Mouse (Mus musculus): ENCODE data around the gene Troap. TPM values are rescaled to one million over a fixed set of nuclear protein-coding genes. Genes with fewer than 3 reads are reported as not detected.

Troap gene
- total RNA-seq, 1 experiment, result 27.8 TPM

DNA sequence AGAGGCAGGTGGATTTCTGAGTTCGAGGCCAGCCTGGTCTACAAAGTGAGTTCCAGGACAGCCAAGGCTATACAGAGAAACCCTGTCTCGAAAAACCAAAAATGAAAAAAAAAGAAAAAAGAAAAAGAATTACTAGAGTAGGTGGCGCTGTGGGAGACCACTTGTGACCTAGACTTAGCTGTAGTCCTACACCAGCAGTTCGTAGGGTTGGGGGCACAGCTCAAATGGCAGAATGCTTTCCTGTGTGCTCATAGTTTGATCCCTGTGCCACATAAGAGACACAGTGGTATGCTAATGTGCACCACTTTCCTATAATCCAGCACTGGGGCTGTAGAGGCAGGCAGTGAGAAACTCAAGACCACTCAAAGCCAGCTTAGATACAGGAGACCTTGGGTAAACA, 35.1 kb upstream of the Troap start:
- Histone ChIP-seq H3K9ac (ENCODE audit: insufficient read depth, low read depth, low read length, poor library complexity, severe bottlenecking) (no peak overlapping the region), H3K4me1 (ENCODE audit: control insufficient read depth in 2 of 2, insufficient read depth in 2 of 2, low read length in 2 of 2, poor library complexity in 1 of 2) (peaks cover 0 to 6% of the 10 kb centered on the region in 2 experiments; a peak in 1 of 4 replicates), H3K36me3 (ENCODE audit: control insufficient read depth, insufficient read depth, low read length, poor library complexity, severe bottlenecking) (peaks cover 24% of the 10 kb centered on the region), H3K4me3 (ENCODE audit: insufficient read depth in 1 of 2, low read depth in 1 of 2, low read length in 2 of 2, poor library complexity in 1 of 2, severe bottlenecking in 1 of 2) (no peak overlapping the region), H3K9me3 (ENCODE audit: control insufficient read depth, insufficient read depth, low read depth, low read length) (no peaks in the 10 kb centered on the region), H3K27ac (ENCODE audit: insufficient read depth, low read depth, low read length, poor library complexity, severe bottlenecking) (no peak overlapping the region)
- TF ChIP-seq HCFC1 (IDR thresholded peaks at IDR 0.05; ENCODE audit: borderline replicate concordance, insufficient read depth, low read length), result no peak
- TF ChIP-seq ZNF384 (IDR thresholded peaks at IDR 0.05; ENCODE audit: low read depth, low read length), result no peak
- TF ChIP-seq MAFK (IDR thresholded peaks at IDR 0.05; ENCODE audit: insufficient read depth, low read depth, low read length), result no peak
- TF ChIP-seq CHD2 (IDR thresholded peaks at IDR 0.05; ENCODE audit: low read depth, low read length), result no peak
- no peak for TF ChIP-seq ZC3H11A (IDR thresholded peaks at IDR 0.05; ENCODE audit: borderline replicate concordance, low read depth, low read length)
- no peak for DNase-seq (ENCODE audit: low read depth, low spot score)
- in situ Hi-C loops (cut with MboI; ENCODE audit: low sequenced_read_pairs in 2 of 2, unreplicated experiment in 2 of 2), result no loop called here

DNA sequence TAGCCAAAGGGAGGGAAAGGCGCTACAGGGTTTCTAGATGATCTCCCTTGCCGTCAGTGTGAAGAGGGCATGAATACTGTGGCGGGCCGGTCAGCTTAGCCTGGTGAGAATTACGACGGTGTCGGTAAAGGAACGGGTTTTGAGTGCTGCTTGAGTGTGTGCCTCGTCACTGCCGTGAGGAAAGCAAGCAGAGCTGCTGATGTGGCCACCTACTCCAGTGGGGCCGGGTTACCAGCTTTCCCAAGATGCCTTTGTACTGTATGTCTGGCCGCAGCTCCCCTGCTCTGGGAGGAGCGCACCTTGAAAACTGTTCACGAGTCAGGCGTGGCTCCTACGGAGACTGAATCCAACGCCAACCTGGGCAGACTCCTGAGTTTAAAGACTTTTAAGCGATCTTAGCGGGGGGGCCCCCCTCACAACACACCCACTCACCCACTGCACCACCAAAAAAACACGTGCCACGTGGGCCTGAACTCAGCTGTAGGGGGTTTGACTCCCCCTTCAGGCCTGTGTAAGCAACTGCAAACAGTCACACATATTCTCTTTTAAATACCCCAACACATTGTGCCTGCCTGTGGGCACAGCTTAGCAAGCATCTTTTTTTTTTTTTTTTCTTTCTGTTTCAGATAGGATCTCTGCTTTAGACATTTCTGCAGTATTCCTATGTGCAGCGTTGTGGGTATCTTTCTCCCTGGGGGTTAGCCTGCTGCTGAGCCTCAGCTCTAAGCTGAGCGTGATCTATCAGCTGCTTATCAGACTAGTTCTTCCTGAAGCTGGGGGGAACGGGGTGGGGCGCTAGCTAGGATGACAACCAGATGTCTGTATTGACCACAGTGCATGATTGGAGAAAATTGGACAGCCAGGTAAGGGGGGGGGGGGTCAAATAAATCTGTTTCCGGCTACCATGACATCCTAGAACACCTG, 34.1 kb upstream of the Troap start:
- H3K4me3 ChIP-seq (ENCODE audit: insufficient read depth in 1 of 2, low read depth in 1 of 2, low read length in 2 of 2, poor library complexity in 1 of 2, severe bottlenecking in 1 of 2), result peak overlapping the region in 1 of 2 experiments; percentile 3; a peak in 1 of 4 replicates
- H3K27ac ChIP-seq (ENCODE audit: insufficient read depth, low read depth, low read length, poor library complexity, severe bottlenecking), result no peak overlapping the region
- peaks cover 3 to 10% of the 10 kb centered on the region in 2 experiments; a peak in 2 of 4 replicates for H3K4me1 ChIP-seq (ENCODE audit: control insufficient read depth in 2 of 2, insufficient read depth in 2 of 2, low read length in 2 of 2, poor library complexity in 1 of 2)
- TF ChIP-seq ZC3H11A (IDR thresholded peaks at IDR 0.05; ENCODE audit: borderline replicate concordance, low read depth, low read length) (no peak), ZNF384 (IDR thresholded peaks at IDR 0.05; ENCODE audit: low read depth, low read length) (peak; percentile 51; the same call in 1 of the 2 replicates)
- in situ Hi-C loops (cut with MboI; ENCODE audit: low sequenced_read_pairs in 2 of 2, unreplicated experiment in 2 of 2), result no loop called here
- no peaks in the 10 kb centered on the region for H3K9me3 ChIP-seq (ENCODE audit: control insufficient read depth, insufficient read depth, low read depth, low read length)
- DNase-seq (ENCODE audit: low read depth, low spot score), result no peak
- H3K9ac ChIP-seq (ENCODE audit: insufficient read depth, low read depth, low read length, poor library complexity, severe bottlenecking), result peak overlapping the region; percentile 18; the same call in 1 of the 2 replicates
- H3K36me3 ChIP-seq (ENCODE audit: control insufficient read depth, insufficient read depth, low read length, poor library complexity, severe bottlenecking), result peaks cover 16% of the 10 kb centered on the region

DNA sequence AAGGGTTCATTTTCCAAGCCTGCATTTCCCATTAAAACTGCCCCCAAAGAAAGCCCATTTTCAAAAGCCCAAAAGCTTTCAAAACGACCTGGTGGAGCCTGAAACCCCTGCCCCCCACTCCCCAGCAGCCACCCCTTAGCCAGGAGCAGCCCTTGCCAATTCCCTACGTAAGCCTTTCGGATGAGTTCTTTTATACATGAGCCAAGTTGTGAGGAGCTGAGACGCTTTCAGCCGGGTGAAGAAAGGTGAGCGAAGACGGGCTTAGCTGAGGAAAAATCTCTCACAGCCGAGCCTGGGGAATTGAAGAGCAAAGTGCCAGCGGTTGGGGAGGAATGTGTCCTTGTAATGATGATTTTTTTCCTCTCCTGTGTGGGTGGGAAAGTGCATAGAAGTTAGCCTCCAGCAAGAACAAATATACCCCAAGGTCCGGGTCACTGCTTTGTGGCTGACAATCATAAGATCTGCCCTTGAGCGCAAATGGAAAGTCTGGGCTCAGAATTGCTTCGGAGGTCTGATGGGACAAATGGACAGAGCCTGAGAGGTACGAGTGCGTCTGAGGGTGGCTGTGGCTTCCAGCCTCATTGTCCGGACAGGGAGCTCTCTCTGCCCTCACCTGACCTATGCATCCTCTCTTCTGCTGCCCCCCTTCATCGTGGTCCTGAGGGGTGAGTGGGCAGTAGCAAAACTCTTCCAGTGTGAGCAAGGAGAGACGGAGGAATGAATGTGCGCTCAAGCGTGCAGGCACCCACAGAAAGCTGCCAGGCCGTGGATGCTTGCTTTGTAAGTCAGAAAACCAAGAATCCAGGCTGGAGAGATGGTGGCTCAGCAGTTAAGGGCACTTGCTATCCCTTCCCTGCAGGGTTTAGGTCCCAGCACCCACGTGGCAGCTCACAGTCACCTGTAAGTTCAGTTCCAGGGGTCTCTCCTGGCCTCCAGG, 33.2 kb upstream of the Troap start:
- Histone ChIP-seq H3K4me1 (ENCODE audit: control insufficient read depth in 2 of 2, insufficient read depth in 2 of 2, low read length in 2 of 2, poor library complexity in 1 of 2) (peaks cover 3 to 10% of the 10 kb centered on the region in 2 experiments; a peak in 2 of 4 replicates), H3K9me3 (ENCODE audit: control insufficient read depth, insufficient read depth, low read depth, low read length) (no peaks in the 10 kb centered on the region), H3K9ac (ENCODE audit: insufficient read depth, low read depth, low read length, poor library complexity, severe bottlenecking) (no peak overlapping the region), H3K27ac (ENCODE audit: insufficient read depth, low read depth, low read length, poor library complexity, severe bottlenecking) (no peak overlapping the region), H3K4me3 (ENCODE audit: insufficient read depth in 1 of 2, low read depth in 1 of 2, low read length in 2 of 2, poor library complexity in 1 of 2, severe bottlenecking in 1 of 2) (no peak overlapping the region), H3K36me3 (ENCODE audit: control insufficient read depth, insufficient read depth, low read length, poor library complexity, severe bottlenecking) (peaks cover 10% of the 10 kb centered on the region)
- in situ Hi-C loops (cut with MboI; ENCODE audit: low sequenced_read_pairs in 2 of 2, unreplicated experiment in 2 of 2), result no loop called here
- no peak for TF ChIP-seq MAFK (IDR thresholded peaks at IDR 0.05; ENCODE audit: insufficient read depth, low read depth, low read length)
- TF ChIP-seq CHD2 (IDR thresholded peaks at IDR 0.05; ENCODE audit: low read depth, low read length), result no peak
- TF ChIP-seq ZC3H11A (IDR thresholded peaks at IDR 0.05; ENCODE audit: borderline replicate concordance, low read depth, low read length), result no peak
- no peak for TF ChIP-seq HCFC1 (IDR thresholded peaks at IDR 0.05; ENCODE audit: borderline replicate concordance, insufficient read depth, low read length)
- TF ChIP-seq ZNF384 (IDR thresholded peaks at IDR 0.05; ENCODE audit: low read depth, low read length), result no peak
- DNase-seq (ENCODE audit: low read depth, low spot score), result no peak

DNA sequence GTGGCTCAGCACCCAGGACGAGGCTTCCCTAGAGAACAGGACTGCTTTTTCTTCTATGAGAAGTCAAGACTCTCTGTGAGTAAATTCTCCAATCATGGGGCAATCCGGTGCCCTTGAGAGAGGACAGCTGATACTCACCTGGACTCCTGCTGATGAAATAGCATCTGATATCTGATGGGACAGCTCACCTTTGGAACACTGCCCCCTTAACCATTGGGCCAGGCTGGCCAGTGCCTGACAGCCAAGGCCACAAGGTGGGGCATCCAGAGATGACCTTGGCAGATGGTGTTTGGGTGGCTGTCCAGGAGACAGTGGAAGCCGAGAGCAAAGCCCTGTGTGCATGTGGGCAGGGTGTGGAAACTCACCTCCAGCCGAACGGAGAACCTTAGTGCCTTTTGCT, 32.0 kb upstream of the Troap start:
- in situ Hi-C loops (cut with MboI; ENCODE audit: low sequenced_read_pairs in 2 of 2, unreplicated experiment in 2 of 2), result no loop called here
- DNase-seq (ENCODE audit: low read depth, low spot score), result no peak
- H3K36me3 ChIP-seq (ENCODE audit: control insufficient read depth, insufficient read depth, low read length, poor library complexity, severe bottlenecking), result peaks cover 3% of the 10 kb centered on the region
- H3K4me3 ChIP-seq (ENCODE audit: insufficient read depth in 1 of 2, low read depth in 1 of 2, low read length in 2 of 2, poor library complexity in 1 of 2, severe bottlenecking in 1 of 2), result no peak overlapping the region
- H3K9me3 ChIP-seq (ENCODE audit: control insufficient read depth, insufficient read depth, low read depth, low read length), result no peaks in the 10 kb centered on the region
- TF ChIP-seq ZC3H11A (IDR thresholded peaks at IDR 0.05; ENCODE audit: borderline replicate concordance, low read depth, low read length) (no peak), CHD2 (IDR thresholded peaks at IDR 0.05; ENCODE audit: low read depth, low read length) (no peak), ZNF384 (IDR thresholded peaks at IDR 0.05; ENCODE audit: low read depth, low read length) (no peak), HCFC1 (IDR thresholded peaks at IDR 0.05; ENCODE audit: borderline replicate concordance, insufficient read depth, low read length) (no peak), MAFK (IDR thresholded peaks at IDR 0.05; ENCODE audit: insufficient read depth, low read depth, low read length) (no peak)
- H3K27ac ChIP-seq (ENCODE audit: insufficient read depth, low read depth, low read length, poor library complexity, severe bottlenecking), result no peak overlapping the region
- H3K4me1 ChIP-seq (ENCODE audit: control insufficient read depth in 2 of 2, insufficient read depth in 2 of 2, low read length in 2 of 2, poor library complexity in 1 of 2), result peaks cover 3 to 10% of the 10 kb centered on the region in 2 experiments; a peak in 2 of 4 replicates
- no peak overlapping the region for H3K9ac ChIP-seq (ENCODE audit: insufficient read depth, low read depth, low read length, poor library complexity, severe bottlenecking)

Data from ES-E14 (cell line).